Mouse (Mus musculus): ENCODE results near the gene Tmem19.

GRCm38 (mm10) chr10:115333528-115333927, 28.8 kb downstream of the Tmem19 start:
- no peak for TF ChIP-seq CTCF (IDR thresholded peaks at IDR 0.05; ENCODE audit: borderline replicate concordance, control insufficient read depth, extremely low read depth, insufficient read depth, low read length, poor library complexity)
- TF ChIP-seq POLR2A (IDR thresholded peaks at IDR 0.05; ENCODE audit: control insufficient read depth, extremely low read depth, insufficient read depth, low read length, poor library complexity) = no peak

All from thymus, adult 2 months (tissue).